Mouse (Mus musculus) fibroblast of lung, adult 2 months (primary cell): ENCODE results near the gene Lrrc7.
"Not testable (repeated sequence)": the region's sequence is repeated elsewhere in the genome, so short reads cannot be mapped to it uniquely, and the experiment has no call there.

Experiments
- DNase-seq: peaks from one replicate; pipeline ENCODE4 v3.0.0-alpha.2; 2011; ENCODE audit warnings: low read depth

The Lrrc7 gene

GRCm38 (mm10) chr3:158165004-158165403, 397.0 kb downstream of the Lrrc7 start:
- no peak for DNase-seq

GRCm38 (mm10) chr3:158164452-158164851, 397.6 kb downstream of the Lrrc7 start:
- no peak for DNase-seq

- DNase-seq: no peak
Observed at GRCm38 (mm10) chr3:158163127-158163526, 398.9 kb downstream of the Lrrc7 start.

GRCm38 (mm10) chr3:158161924-158162490, 400.0 kb downstream of the Lrrc7 start:
- DNase-seq: no peak

- DNase-seq: no peak
Observed at GRCm38 (mm10) chr3:158155515-158156286, 406.3 kb downstream of the Lrrc7 start.

- no peak for DNase-seq
Observed at GRCm38 (mm10) chr3:158154134-158154533, 407.9 kb downstream of the Lrrc7 start.

GRCm38 (mm10) chr3:158148998-158149397, 413.0 kb downstream of the Lrrc7 start:
- no peak for DNase-seq

- no peak for DNase-seq
Observed at GRCm38 (mm10) chr3:158140629-158141028, 421.4 kb downstream of the Lrrc7 start.

GRCm38 (mm10) chr3:158137796-158138195, 424.2 kb downstream of the Lrrc7 start:
- DNase-seq: no peak

GRCm38 (mm10) chr3:158131672-158132071, 430.3 kb downstream of the Lrrc7 start:
- no peak for DNase-seq

- DNase-seq: no peak
Observed at GRCm38 (mm10) chr3:158131233-158131632, 430.8 kb downstream of the Lrrc7 start.

GRCm38 (mm10) chr3:158122899-158123298, 439.1 kb downstream of the Lrrc7 start:
- DNase-seq: no peak

- DNase-seq: no peak
Observed at GRCm38 (mm10) chr3:158105260-158105659, 456.8 kb downstream of the Lrrc7 start.

GRCm38 (mm10) chr3:158103467-158103866, 458.6 kb downstream of the Lrrc7 start:
- DNase-seq: no peak

- not testable (repeated sequence) for DNase-seq
Observed at GRCm38 (mm10) chr3:158102530-158102929, 459.5 kb downstream of the Lrrc7 start.

GRCm38 (mm10) chr3:158102043-158102442, 460.0 kb downstream of the Lrrc7 start:
- not testable (repeated sequence) for DNase-seq

GRCm38 (mm10) chr3:158093919-158094318, 468.1 kb downstream of the Lrrc7 start:
- DNase-seq: no peak

- no peak for DNase-seq
Observed at GRCm38 (mm10) chr3:158091601-158092000, 470.4 kb downstream of the Lrrc7 start.

- no peak for DNase-seq
Observed at GRCm38 (mm10) chr3:158077828-158078227, 484.2 kb downstream of the Lrrc7 start.

- no peak for DNase-seq
Observed at GRCm38 (mm10) chr3:158077380-158077772, 484.6 kb downstream of the Lrrc7 start.

GRCm38 (mm10) chr3:158076685-158077379, 485.2 kb downstream of the Lrrc7 start:
- DNase-seq: no peak

GRCm38 (mm10) chr3:158075004-158075403, 487.0 kb downstream of the Lrrc7 start:
- no peak for DNase-seq
